Mouse (Mus musculus): ENCODE results near the gene P3h1. TPM values are rescaled to one million over a fixed set of nuclear protein-coding genes. Genes with fewer than 3 reads are reported as not detected.

P3h1 gene
- total and polyA plus RNA-seq, 2 experiments from 2014 or later = 10.2 to 15.0 TPM

DNA sequence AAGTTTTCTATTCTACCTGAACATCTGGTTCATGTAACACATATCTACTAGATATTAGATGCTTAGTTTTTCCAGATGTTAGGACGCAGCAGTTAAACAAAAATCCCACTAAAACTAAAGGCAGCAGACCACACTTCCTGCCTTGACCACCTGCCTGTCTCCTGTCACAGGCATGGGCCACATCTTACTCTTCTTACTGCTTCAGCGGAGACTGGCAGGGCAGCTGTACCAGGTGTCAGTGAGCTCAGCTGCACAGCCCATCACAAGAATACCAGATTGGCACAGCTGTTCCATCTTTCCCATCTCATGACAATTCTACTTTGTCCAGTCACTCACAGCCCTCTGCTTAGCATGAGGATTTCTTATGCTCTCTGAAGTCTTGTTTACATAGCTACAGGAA lies 64.6 kb downstream of the P3h1 start:
- Histone ChIP-seq H3K9ac (replicated peaks; ENCODE audit: low read length, poor library complexity, severe bottlenecking) (no peak overlapping the region), H3K4me1 (ENCODE audit: insufficient read depth, low read length) (no peaks in the 10 kb centered on the region), H3K4me2 (ENCODE audit: low read depth, low read length, poor library complexity, severe bottlenecking) (no peak overlapping the region), H3K36me3 (ENCODE audit: insufficient read depth, low read length) (no peaks in the 10 kb centered on the region), H3K9me3 (ENCODE audit: low read length) (no peaks in the 10 kb centered on the region), H3K27ac (ENCODE audit: low read depth, low read length) (no peak overlapping the region), H3K27me3 (ENCODE audit: insufficient read depth, low read length) (no peaks in the 10 kb centered on the region), H3K4me3 (ENCODE audit: low read depth, low read length) (no peak overlapping the region)
- no peak for TF ChIP-seq CTCF (IDR thresholded peaks at IDR 0.05)
- WGBS = 90% methylated on average over 2 of the region's 2 CpGs
- no peak for DNase-seq (ENCODE audit: low spot score)
- ATAC-seq (ENCODE audit: low FRiP score) = no peak

Other genes starting within 250 kb of the P3h1 start
- 85.1 and 104 TPM in 2 replicates for gene Slc2a1, start 124.2 kb upstream of the P3h1 start, total RNA-seq (2014; rRNA removed)
- gene Slc2a1, start 124.2 kb upstream of the P3h1 start, polyA plus RNA-seq (2015; fragmentation: Nextera tagmentation; extraction: Ambion mirVana) = 43.1 and 46.4 TPM in 2 replicates
- gene Zfp691, start 58.7 kb upstream of the P3h1 start, total RNA-seq (2014; rRNA removed) = 2.3 and 4.1 TPM in 2 replicates
- 2.5 and 3.3 TPM in 2 replicates for gene Zfp691, start 58.7 kb upstream of the P3h1 start, polyA plus RNA-seq (2015; fragmentation: Nextera tagmentation; extraction: Ambion mirVana)
- 0.33 and 2.5 TPM in 2 replicates for gene Ermap, start 42.9 kb upstream of the P3h1 start, total RNA-seq (2014; rRNA removed)
- gene Ermap, start 42.9 kb upstream of the P3h1 start, polyA plus RNA-seq (2015; fragmentation: Nextera tagmentation; extraction: Ambion mirVana) = 0.31 and 0.93 TPM in 2 replicates
- 66.3 and 83.1 TPM in 2 replicates for gene Svbp, start 37.6 kb upstream of the P3h1 start, total RNA-seq (2014; rRNA removed)
- gene Svbp, start 37.6 kb upstream of the P3h1 start, polyA plus RNA-seq (2015; fragmentation: Nextera tagmentation; extraction: Ambion mirVana) = 196 and 200 TPM in 2 replicates
- 0.11 TPM in 1 of 2 replicates, not detected in the other for gene Tmem269, start 14.7 kb upstream of the P3h1 start, total RNA-seq (2014; rRNA removed)
- gene Tmem269, start 14.7 kb upstream of the P3h1 start, polyA plus RNA-seq (2015; fragmentation: Nextera tagmentation; extraction: Ambion mirVana) = 0.43 and 0.83 TPM in 2 replicates
- 13.6 and 30.0 TPM in 2 replicates for gene AU022252, start 203 bp upstream of the P3h1 start, total RNA-seq (2014; rRNA removed)
- 20.1 and 22.1 TPM in 2 replicates for gene AU022252, start 203 bp upstream of the P3h1 start, polyA plus RNA-seq (2015; fragmentation: Nextera tagmentation; extraction: Ambion mirVana)
- 2.7 and 4.5 TPM in 2 replicates for gene Cldn19, start 22.5 kb downstream of the P3h1 start, total RNA-seq (2014; rRNA removed)
- gene Cldn19, start 22.5 kb downstream of the P3h1 start, polyA plus RNA-seq (2015; fragmentation: Nextera tagmentation; extraction: Ambion mirVana) = 0.75 and 0.77 TPM in 2 replicates
- 678 and 724 TPM in 2 replicates for gene Ybx1, start 61.7 kb downstream of the P3h1 start, total RNA-seq (2014; rRNA removed)
- gene Ybx1, start 61.7 kb downstream of the P3h1 start, polyA plus RNA-seq (2015; fragmentation: Nextera tagmentation; extraction: Ambion mirVana) = 971 and 1,006 TPM in 2 replicates
- 22.8 and 30.3 TPM in 2 replicates for gene Ppih, start 87.6 kb downstream of the P3h1 start, total RNA-seq (2014; rRNA removed)
- 42.7 and 44.3 TPM in 2 replicates for gene Ppih, start 87.6 kb downstream of the P3h1 start, polyA plus RNA-seq (2015; fragmentation: Nextera tagmentation; extraction: Ambion mirVana)
- 9.6 and 11.9 TPM in 2 replicates for gene Ccdc30, start 182.6 kb downstream of the P3h1 start, total RNA-seq (2014; rRNA removed)
- gene Ccdc30, start 182.6 kb downstream of the P3h1 start, polyA plus RNA-seq (2015; fragmentation: Nextera tagmentation; extraction: Ambion mirVana) = 24.1 and 24.2 TPM in 2 replicates
- gene Ppcs, start 189.5 kb downstream of the P3h1 start, total RNA-seq (2014; rRNA removed) = 14.7 and 19.2 TPM in 2 replicates
- gene Ppcs, start 189.5 kb downstream of the P3h1 start, polyA plus RNA-seq (2015; fragmentation: Nextera tagmentation; extraction: Ambion mirVana) = 23.4 and 26.4 TPM in 2 replicates
- 0.16 TPM in 1 of 2 replicates, not detected in the other for gene Zmynd12, start 189.9 kb downstream of the P3h1 start, total RNA-seq (2014; rRNA removed)
- 0.44 and 0.64 TPM in 2 replicates for gene Zmynd12, start 189.9 kb downstream of the P3h1 start, polyA plus RNA-seq (2015; fragmentation: Nextera tagmentation; extraction: Ambion mirVana)